Mouse (Mus musculus): ENCODE measurements around the gene Tiprl. TPM values are rescaled to one million over a fixed set of nuclear protein-coding genes. Genes with fewer than 3 reads are reported as not detected.

Gene Tiprl
- polyA plus RNA-seq, 1 experiment from 2014 or later = 91.7 TPM

DNA sequence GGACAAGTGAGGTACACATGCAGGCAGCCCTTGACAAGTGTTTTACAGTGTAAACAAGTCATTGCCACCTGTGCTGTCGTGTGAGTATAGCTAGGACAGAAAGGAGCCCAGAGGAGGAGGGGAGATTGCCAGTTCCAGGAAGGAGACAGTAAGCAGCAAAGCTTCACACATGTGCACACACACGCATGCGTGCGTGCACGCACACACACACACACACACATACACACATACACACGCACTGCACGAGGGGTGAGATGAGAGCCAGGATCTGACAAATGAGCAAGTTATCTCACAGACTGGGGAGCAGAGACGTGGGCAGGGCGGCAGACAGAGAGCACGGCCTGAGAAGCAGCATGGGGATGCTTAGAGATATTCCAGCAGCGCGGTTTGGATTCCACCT, 50.3 kb downstream of the Tiprl start:
- Histone ChIP-seq H3K4me1 (peaks cover 8% of the 10 kb centered on the region; the same call in 1 of the 2 replicates), H3K36me3 (peaks cover 7% of the 10 kb centered on the region; the same call in 1 of the 2 replicates), H3K4me3 (no peak overlapping the region), H3K27me3 (ENCODE audit: low read depth, poor library complexity, severe bottlenecking) (no peaks in the 10 kb centered on the region), H3K9me3 (replicated peaks) (no peaks in the 10 kb centered on the region), H3K27ac (no peak overlapping the region)
- 90% methylated on average over 12 of the region's 12 CpGs for WGBS
- DNase-seq (ENCODE audit: low spot score) = no peak

DNA sequence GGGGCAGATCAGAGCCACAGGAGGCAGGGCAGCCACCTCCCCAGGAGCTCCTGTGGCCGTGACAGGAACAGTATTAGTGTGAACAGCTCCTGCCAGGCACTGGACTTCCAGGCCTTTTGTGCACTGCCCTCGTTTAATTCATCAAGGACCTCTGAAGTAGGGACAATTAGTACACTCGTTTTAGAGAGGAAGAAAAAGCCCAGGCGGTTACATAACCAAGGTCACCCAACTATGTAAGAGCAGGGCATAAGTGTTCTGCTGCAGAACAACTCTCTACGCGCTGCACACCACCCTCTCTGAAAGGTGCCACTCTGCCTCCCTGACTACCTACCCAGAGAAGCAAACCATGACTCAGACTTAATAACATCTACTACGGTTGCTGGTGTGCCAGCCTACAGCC, 51.7 kb downstream of the Tiprl start:
- H3K36me3 ChIP-seq = peaks cover 7% of the 10 kb centered on the region; the same call in 1 of the 2 replicates
- H3K4me3 ChIP-seq = no peak overlapping the region
- no peaks in the 10 kb centered on the region for H3K27me3 ChIP-seq (ENCODE audit: low read depth, poor library complexity, severe bottlenecking)
- no peak overlapping the region for H3K27ac ChIP-seq
- WGBS = 68% methylated on average over 7 of the region's 7 CpGs
- DNase-seq (ENCODE audit: low spot score) = no peak
- H3K9me3 ChIP-seq (replicated peaks) = no peaks in the 10 kb centered on the region
- H3K4me1 ChIP-seq = peaks cover 14% of the 10 kb centered on the region

DNA sequence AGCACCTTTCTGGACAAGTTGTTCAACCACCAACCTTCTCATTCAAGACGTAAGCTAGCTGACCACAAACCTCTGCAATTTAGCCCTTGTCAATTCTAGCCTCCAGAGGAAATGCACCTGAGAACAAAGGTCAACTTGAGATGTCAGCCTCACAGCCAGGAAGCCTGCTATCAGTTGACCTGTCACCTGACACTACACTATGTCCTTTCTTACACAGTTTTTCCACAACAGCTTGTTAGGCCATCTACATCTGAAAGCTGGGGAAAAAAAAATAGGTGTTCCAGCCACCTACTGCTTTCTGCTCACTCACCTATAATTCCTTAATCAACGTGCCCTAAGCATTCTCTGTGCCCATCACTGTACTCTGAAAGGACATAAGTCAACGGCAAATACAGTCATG, 52.6 kb downstream of the Tiprl start:
- no peak for DNase-seq (ENCODE audit: low spot score)
- 83% methylated on average over 3 of the region's 3 CpGs for WGBS
- H3K27me3 ChIP-seq (ENCODE audit: low read depth, poor library complexity, severe bottlenecking) = no peaks in the 10 kb centered on the region
- H3K27ac ChIP-seq = no peak overlapping the region
- H3K4me3 ChIP-seq = no peak overlapping the region
- H3K36me3 ChIP-seq = peaks cover 7% of the 10 kb centered on the region; the same call in 1 of the 2 replicates
- peaks cover 14% of the 10 kb centered on the region for H3K4me1 ChIP-seq
- H3K9me3 ChIP-seq (replicated peaks) = no peaks in the 10 kb centered on the region

GRCm38 (mm10) chr1:165183400-165183799, 53.4 kb downstream of the Tiprl start:
- 79% methylated on average over 6 of the region's 6 CpGs for WGBS
- peaks cover 11% of the 10 kb centered on the region for H3K4me1 ChIP-seq
- no peak overlapping the region for H3K4me3 ChIP-seq
- no peaks in the 10 kb centered on the region for H3K27me3 ChIP-seq (ENCODE audit: low read depth, poor library complexity, severe bottlenecking)
- peaks cover 11% of the 10 kb centered on the region; the same call in 1 of the 2 replicates for H3K36me3 ChIP-seq
- H3K9me3 ChIP-seq (replicated peaks) = no peaks in the 10 kb centered on the region
- H3K27ac ChIP-seq = no peak overlapping the region
- DNase-seq (ENCODE audit: low spot score) = no peak

GRCm38 (mm10) chr1:165179321-165179720, 57.5 kb downstream of the Tiprl start:
- 80% methylated on average over 5 of the region's 5 CpGs for WGBS
- no peak overlapping the region for H3K27ac ChIP-seq
- DNase-seq (ENCODE audit: low spot score) = no peak
- no peaks in the 10 kb centered on the region for H3K9me3 ChIP-seq (replicated peaks)
- H3K4me3 ChIP-seq = no peak overlapping the region
- H3K36me3 ChIP-seq = peaks cover 16% of the 10 kb centered on the region
- peaks cover 6% of the 10 kb centered on the region; the same call in 1 of the 2 replicates for H3K4me1 ChIP-seq
- no peaks in the 10 kb centered on the region for H3K27me3 ChIP-seq (ENCODE audit: low read depth, poor library complexity, severe bottlenecking)

DNA sequence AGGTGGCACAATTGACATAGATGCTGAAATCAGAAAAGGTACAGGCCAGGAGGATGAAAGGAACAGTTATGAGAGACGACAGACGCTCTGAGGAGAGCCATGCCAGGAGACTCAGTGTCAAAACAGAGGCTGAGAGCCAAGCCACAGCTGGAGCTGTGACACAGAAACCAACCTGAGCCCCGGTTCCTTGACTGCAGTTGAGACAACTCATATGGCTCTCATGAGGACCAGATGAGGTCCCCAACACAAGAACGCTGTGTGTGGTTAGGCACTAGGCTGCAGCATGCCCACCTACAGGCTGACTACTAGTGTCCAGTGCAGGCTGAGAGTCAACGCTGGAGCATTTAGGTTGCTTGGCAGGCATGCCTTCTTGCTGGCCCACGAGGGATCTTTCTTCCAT, 58.7 kb downstream of the Tiprl start:
- 84% methylated on average over 6 of the region's 6 CpGs for WGBS
- H3K27ac ChIP-seq = no peak overlapping the region
- no peak overlapping the region for H3K4me3 ChIP-seq
- no peak for DNase-seq (ENCODE audit: low spot score)
- H3K27me3 ChIP-seq (ENCODE audit: low read depth, poor library complexity, severe bottlenecking) = no peaks in the 10 kb centered on the region
- peaks cover 6% of the 10 kb centered on the region; the same call in 1 of the 2 replicates for H3K4me1 ChIP-seq
- peaks cover 16% of the 10 kb centered on the region for H3K36me3 ChIP-seq
- no peaks in the 10 kb centered on the region for H3K9me3 ChIP-seq (replicated peaks)

- H3K4me3 ChIP-seq = no peak overlapping the region
- WGBS = 71% methylated on average over 9 of the region's 9 CpGs
- no peaks in the 10 kb centered on the region for H3K9me3 ChIP-seq (replicated peaks)
- H3K27me3 ChIP-seq (ENCODE audit: low read depth, poor library complexity, severe bottlenecking) = no peaks in the 10 kb centered on the region
- no peak for DNase-seq (ENCODE audit: low spot score)
- H3K4me1 ChIP-seq = no peaks in the 10 kb centered on the region
- H3K36me3 ChIP-seq = peaks cover 9% of the 10 kb centered on the region
- H3K27ac ChIP-seq = no peak overlapping the region
These were observed 62.7 kb downstream of the Tiprl start for GRCm38 (mm10) chr1:165174059-165174616.

DNA sequence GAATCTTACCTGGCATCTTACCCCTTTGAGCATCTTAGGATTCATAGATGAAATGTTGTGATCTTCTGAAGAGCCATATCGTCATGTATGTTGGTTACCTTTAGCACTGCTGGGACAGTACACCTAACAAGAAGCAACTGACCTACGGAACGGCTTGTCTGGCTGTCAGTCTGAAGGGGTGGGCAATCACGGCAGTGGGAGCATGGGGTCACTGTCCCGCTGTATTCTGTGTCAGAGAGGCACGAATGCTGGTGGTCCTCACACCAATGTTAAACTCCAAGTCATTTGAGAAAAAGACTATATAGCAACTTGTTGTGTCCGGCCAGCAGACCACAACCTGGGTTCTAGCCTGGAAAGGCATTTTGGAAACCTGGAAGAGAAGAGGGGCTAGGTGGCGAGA, 65.5 kb downstream of the Tiprl start:
- Histone ChIP-seq H3K27ac (no peak overlapping the region), H3K4me1 (no peaks in the 10 kb centered on the region), H3K27me3 (ENCODE audit: low read depth, poor library complexity, severe bottlenecking) (no peaks in the 10 kb centered on the region), H3K36me3 (no peaks in the 10 kb centered on the region), H3K9me3 (replicated peaks) (no peaks in the 10 kb centered on the region), H3K4me3 (no peak overlapping the region)
- WGBS = 86% methylated on average over 8 of the region's 8 CpGs
- no peak for DNase-seq (ENCODE audit: low spot score)

GRCm38 (mm10) chr1:165170157-165170556, 66.6 kb downstream of the Tiprl start:
- Histone ChIP-seq H3K9me3 (replicated peaks) (no peaks in the 10 kb centered on the region), H3K27ac (no peak overlapping the region), H3K27me3 (ENCODE audit: low read depth, poor library complexity, severe bottlenecking) (no peaks in the 10 kb centered on the region), H3K36me3 (no peaks in the 10 kb centered on the region), H3K4me1 (no peaks in the 10 kb centered on the region), H3K4me3 (no peak overlapping the region)
- no peak for DNase-seq (ENCODE audit: low spot score)
- 80% methylated on average over 5 of the region's 5 CpGs for WGBS

DNA sequence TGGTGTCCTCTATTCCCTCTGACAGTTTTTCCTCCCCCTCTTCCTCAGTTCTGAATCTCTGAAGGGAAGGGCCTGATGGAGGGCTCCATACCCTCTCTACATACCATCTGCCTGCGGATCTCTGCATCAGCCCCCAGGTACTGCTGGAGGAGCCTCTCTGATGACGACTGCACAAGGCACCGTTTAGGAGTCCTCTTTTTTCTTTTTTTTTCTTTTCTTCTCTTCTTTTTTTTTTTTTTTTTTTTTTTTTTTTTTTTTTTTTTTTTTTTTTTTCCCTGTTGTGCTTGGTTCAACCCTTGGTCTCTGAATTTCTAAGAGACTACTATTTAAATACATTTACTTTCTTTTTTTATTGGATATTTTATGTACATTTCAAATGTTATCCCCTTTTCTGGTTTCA, 67.3 kb downstream of the Tiprl start:
- no peaks in the 10 kb centered on the region for H3K4me1 ChIP-seq
- no peaks in the 10 kb centered on the region for H3K36me3 ChIP-seq
- H3K9me3 ChIP-seq (replicated peaks) = no peaks in the 10 kb centered on the region
- no peak overlapping the region for H3K27ac ChIP-seq
- DNase-seq (ENCODE audit: low spot score) = no peak
- H3K4me3 ChIP-seq = no peak overlapping the region
- 87% methylated on average over 3 of the region's 3 CpGs for WGBS
- H3K27me3 ChIP-seq (ENCODE audit: low read depth, poor library complexity, severe bottlenecking) = no peaks in the 10 kb centered on the region

DNA sequence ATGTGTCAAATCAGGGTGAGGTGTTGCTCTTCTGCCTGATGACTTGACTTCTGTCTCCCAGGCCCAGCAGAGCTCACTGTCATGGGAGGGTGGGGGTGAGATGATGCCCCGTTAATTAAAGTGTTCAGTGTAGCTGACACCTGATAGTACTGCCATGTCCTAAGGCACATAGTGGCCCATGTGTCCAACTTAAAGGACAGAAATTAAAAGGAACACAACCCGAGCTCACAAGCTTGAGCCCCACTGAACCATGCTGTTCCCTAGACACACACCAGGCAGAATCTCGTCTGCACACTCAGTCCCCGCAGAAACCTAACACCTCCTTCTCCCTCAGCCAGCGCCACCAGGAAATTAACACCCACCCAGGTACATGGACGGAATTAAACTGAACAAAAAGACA, 71.9 kb downstream of the Tiprl start:
- DNase-seq (ENCODE audit: low spot score) = no peak
- WGBS = 83% methylated on average over 6 of the region's 6 CpGs
- Histone ChIP-seq H3K36me3 (no peaks in the 10 kb centered on the region), H3K27ac (no peak overlapping the region), H3K4me1 (no peaks in the 10 kb centered on the region), H3K27me3 (ENCODE audit: low read depth, poor library complexity, severe bottlenecking) (no peaks in the 10 kb centered on the region), H3K4me3 (no peak overlapping the region), H3K9me3 (replicated peaks) (no peaks in the 10 kb centered on the region)

Other genes starting within 250 kb of the Tiprl start
- not detected in 2 replicates for gene Tbx19, start 76.2 kb downstream of the Tiprl start, polyA plus RNA-seq (2016; fragmentation: Nextera tagmentation; extraction: Ambion mirVana)
- 9.4 and 13.1 TPM in 2 replicates for gene Sft2d2, start 42.6 kb downstream of the Tiprl start, polyA plus RNA-seq (2016; fragmentation: Nextera tagmentation; extraction: Ambion mirVana)
- 1.5 and 1.9 TPM in 2 replicates for gene Gpr161, start 58.8 kb upstream of the Tiprl start, polyA plus RNA-seq (2016; fragmentation: Nextera tagmentation; extraction: Ambion mirVana)
- gene Dcaf6, start 223.5 kb upstream of the Tiprl start, polyA plus RNA-seq (2016; fragmentation: Nextera tagmentation; extraction: Ambion mirVana) = 5.1 and 6.6 TPM in 2 replicates
- gene Mpc2, start 223.6 kb upstream of the Tiprl start, polyA plus RNA-seq (2016; fragmentation: Nextera tagmentation; extraction: Ambion mirVana) = 69.6 and 80.3 TPM in 2 replicates
- 0.06 TPM in 1 of 2 replicates, not detected in the other for gene Adcy10, start 248.2 kb upstream of the Tiprl start, polyA plus RNA-seq (2016; fragmentation: Nextera tagmentation; extraction: Ambion mirVana)